Mouse (Mus musculus) cortical plate, adult 2 months (tissue): ENCODE measurements at regions not wholly inside any gene's neighbourhood (a gene's known extent, or its start where the extent isn't known, plus 50 kb on each side); places are given as distances from the start of the nearest gene placed in this dataset.

Experiments
- CTCF ChIP-seq: fragments of 200-500 bp; IDR thresholded peaks from 2 replicates; pipeline ENCODE4 v1.5.1; 2011; ENCODE audit warnings: mild to moderate bottlenecking, control low read depth, low read length; ENCODE audit not compliant: insufficient read depth; ENCODE audit errors: extremely low read depth
- POLR2A ChIP-seq: fragments of 200-500 bp; IDR thresholded peaks from 2 replicates; pipeline ENCODE4 v1.6.1; 2011; ENCODE audit warnings: mild to moderate bottlenecking, low read length, control low read depth; ENCODE audit not compliant: insufficient read depth; ENCODE audit errors: extremely low read depth

- no peak for TF ChIP-seq POLR2A
- TF ChIP-seq CTCF: no peak
Observed at GRCm38 (mm10) chr1:42241601-42242220, 453.9 kb upstream of the Pou3f3 start.
